Mouse (Mus musculus) stomach, embryonic 14.5 days (tissue): ENCODE measurements at regions not wholly inside any gene's neighbourhood (a gene's known extent, or its start where the extent isn't known, plus 50 kb on each side); places are given as distances from the start of the nearest gene placed in this dataset.

Experiments
- ATAC-seq: fragments of 200-750 bp; cut with Nextera tagmentation; 2 replicates; pipeline ENCODE4 v1.8.0; 2017; ENCODE audit warnings: low read depth, moderate TSS enrichment; ENCODE audit not compliant: insufficient number of reproducible peaks, insufficient read depth, low FRiP score
- H3K27ac ChIP-seq: fragments of 300-500 bp; sonication (generic); 2 replicates; pipeline ENCODE4 v1.5.1; 2014; ENCODE audit warnings: mild to moderate bottlenecking, low read length, moderate library complexity, mixed read lengths
- H3K27me3 ChIP-seq: fragments of 300-500 bp; sonication (generic); 2 replicates; pipeline ENCODE4 v1.6.1; 2014; ENCODE audit warnings: low read length, control low read depth, mixed read lengths; ENCODE audit not compliant: control insufficient read depth, insufficient read depth
- H3K36me3 ChIP-seq: fragments of 300-500 bp; sonication (generic); 2 replicates; pipeline ENCODE4 v1.6.1; 2014; ENCODE audit warnings: mild to moderate bottlenecking, control low read depth, low read length, moderate library complexity, mixed read lengths; ENCODE audit not compliant: control insufficient read depth, insufficient read depth
- H3K4me1 ChIP-seq: fragments of 300-500 bp; sonication (generic); 2 replicates; pipeline ENCODE4 v1.6.1; 2014; ENCODE audit warnings: low read length, control low read depth, mixed read lengths; ENCODE audit not compliant: control insufficient read depth, insufficient read depth
- H3K4me2 ChIP-seq: fragments of 300-500 bp; sonication (generic); replicated peaks from 2 replicates; pipeline ENCODE4 v1.6.1; 2014; ENCODE audit warnings: low read depth, low read length, control low read depth
- H3K4me3 ChIP-seq: fragments of 300-500 bp; sonication (generic); 2 replicates; pipeline ENCODE4 v1.5.1; 2014; ENCODE audit warnings: low read depth, low read length, control low read depth
- H3K9ac ChIP-seq: fragments of 300-500 bp; sonication (generic); replicated peaks from 2 replicates; pipeline ENCODE4 v1.6.1; 2014; ENCODE audit warnings: low read depth, mild to moderate bottlenecking, control low read depth, low read length, moderate library complexity, mixed read lengths
- H3K9me3 ChIP-seq: fragments of 300-500 bp; sonication (generic); 2 replicates; pipeline ENCODE4 v1.6.1; 2016; ENCODE audit warnings: low read depth, low read length, control low read depth; ENCODE audit not compliant: control insufficient read depth
- WGBS: fragments of 180-500 bp; shearing (Covaris S2); extraction: QIAGEN DNeasy Blood & Tissue Kit; methylation state at CpG from one replicate; pipeline ENCODE4 v1.1.7; 2014; 5-methylcytosine and 5-hydroxymethylcytosine counted together

- no peaks in the 10 kb centered on the region for H3K9me3 ChIP-seq
- H3K4me1 ChIP-seq: no peaks in the 10 kb centered on the region
- no peak overlapping the region for H3K4me2 ChIP-seq
- no peak for ATAC-seq
- no peaks in the 10 kb centered on the region for H3K27me3 ChIP-seq
- H3K27ac ChIP-seq: no peak overlapping the region
- no peak overlapping the region for H3K4me3 ChIP-seq
- H3K9ac ChIP-seq: no peak overlapping the region
- no peaks in the 10 kb centered on the region for H3K36me3 ChIP-seq
- 77% methylated on average over 2 of the region's 2 CpGs for WGBS
Measured at GRCm38 (mm10) chr2:115131746-115132145, 449.8 kb upstream of the BC052040 start.

DNA sequence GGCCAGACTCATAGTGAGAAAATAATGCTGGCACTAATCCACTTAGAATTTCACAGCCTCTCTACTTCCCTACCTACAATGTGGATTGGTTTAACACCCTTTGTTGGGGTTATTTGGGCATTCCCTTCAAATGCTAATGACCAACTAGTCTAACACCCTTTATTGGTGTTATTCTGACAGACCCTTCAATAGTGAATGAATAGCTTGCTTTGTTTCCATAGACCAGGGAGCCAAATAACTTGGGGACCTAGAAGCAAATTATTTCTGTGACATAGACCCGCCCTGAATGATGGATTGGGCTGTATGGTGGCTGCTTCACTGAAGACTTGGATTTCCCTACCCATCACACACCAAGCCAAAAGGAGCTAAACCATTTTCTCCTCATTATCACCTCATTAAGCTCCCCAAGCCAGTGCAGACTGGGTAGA is 449.3 kb upstream of the BC052040 start:
- no peaks in the 10 kb centered on the region for H3K36me3 ChIP-seq
- H3K9ac ChIP-seq: no peak overlapping the region
- no peaks in the 10 kb centered on the region for H3K27me3 ChIP-seq
- no peak overlapping the region for H3K4me2 ChIP-seq
- H3K4me1 ChIP-seq: no peaks in the 10 kb centered on the region
- H3K4me3 ChIP-seq: no peak overlapping the region
- H3K27ac ChIP-seq: no peak overlapping the region
- no peaks in the 10 kb centered on the region for H3K9me3 ChIP-seq
- 47% methylated on average over 1 of the region's 1 CpGs for WGBS
- ATAC-seq: no peak

DNA sequence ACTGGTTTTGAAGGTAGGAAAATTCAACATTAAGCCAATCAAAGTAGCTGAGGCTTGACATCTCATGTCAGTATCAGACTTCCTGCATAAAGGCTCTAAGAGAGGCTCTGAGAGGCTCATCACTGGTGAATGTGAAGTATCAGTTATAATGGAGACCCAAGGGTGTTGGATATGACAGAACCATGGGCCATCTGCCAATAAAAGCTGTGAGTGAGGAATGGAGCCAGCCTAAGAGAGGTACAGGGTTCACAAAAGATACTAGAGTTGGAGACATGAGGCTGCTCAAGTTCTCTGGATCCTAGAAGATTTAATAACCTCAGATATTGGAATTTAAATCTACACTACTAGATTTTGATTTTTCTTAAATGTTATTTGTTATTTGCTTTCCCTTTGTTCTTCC is 440.1 kb upstream of the BC052040 start:
- Histone ChIP-seq H3K4me3 (no peak overlapping the region), H3K36me3 (no peaks in the 10 kb centered on the region), H3K9me3 (no peaks in the 10 kb centered on the region), H3K27ac (no peak overlapping the region), H3K27me3 (no peaks in the 10 kb centered on the region), H3K9ac (no peak overlapping the region), H3K4me2 (no peak overlapping the region), H3K4me1 (no peaks in the 10 kb centered on the region)
- no peak for ATAC-seq

- Histone ChIP-seq H3K9me3 (no peaks in the 10 kb centered on the region), H3K4me1 (no peaks in the 10 kb centered on the region), H3K27ac (no peak overlapping the region), H3K4me3 (no peak overlapping the region), H3K27me3 (no peaks in the 10 kb centered on the region), H3K36me3 (no peaks in the 10 kb centered on the region), H3K4me2 (no peak overlapping the region), H3K9ac (no peak overlapping the region)
- ATAC-seq: no peak
- 46% methylated on average over 5 of the region's 5 CpGs for WGBS
Measured at GRCm38 (mm10) chr2:115172111-115172510, 409.4 kb upstream of the BC052040 start.

DNA sequence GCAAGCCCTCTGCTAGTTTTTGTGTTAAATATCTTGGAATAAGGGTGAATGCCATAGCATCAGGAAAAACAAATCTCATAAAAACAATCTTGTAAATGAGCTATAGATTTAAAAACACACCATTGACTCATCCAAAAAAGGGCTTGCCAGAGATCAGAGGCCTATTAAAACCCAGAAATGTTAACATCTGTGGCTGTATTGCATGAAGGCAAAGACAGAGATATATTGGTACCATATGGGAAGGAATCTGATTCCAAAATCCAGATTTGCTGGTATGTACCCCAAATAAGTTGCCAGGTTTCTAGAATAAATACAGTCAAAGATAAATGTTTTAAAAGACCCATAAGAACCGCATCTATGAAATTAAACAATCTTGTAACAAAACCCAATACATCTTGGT is 404.4 kb upstream of the BC052040 start:
- no peak for ATAC-seq
- H3K9ac ChIP-seq: no peak overlapping the region
- H3K27ac ChIP-seq: no peak overlapping the region
- no peaks in the 10 kb centered on the region for H3K4me1 ChIP-seq
- H3K36me3 ChIP-seq: no peaks in the 10 kb centered on the region
- H3K4me3 ChIP-seq: no peak overlapping the region
- H3K27me3 ChIP-seq: no peaks in the 10 kb centered on the region
- no peak overlapping the region for H3K4me2 ChIP-seq
- 51% methylated on average over 1 of the region's 1 CpGs for WGBS
- H3K9me3 ChIP-seq: no peaks in the 10 kb centered on the region

- Histone ChIP-seq H3K9ac (no peak overlapping the region), H3K9me3 (no peaks in the 10 kb centered on the region), H3K4me2 (no peak overlapping the region), H3K36me3 (no peaks in the 10 kb centered on the region), H3K4me3 (no peak overlapping the region), H3K4me1 (no peaks in the 10 kb centered on the region), H3K27ac (no peak overlapping the region), H3K27me3 (no peaks in the 10 kb centered on the region)
- WGBS: 68% methylated on average over 1 of the region's 1 CpGs
- ATAC-seq: no peak
Measured at GRCm38 (mm10) chr2:115177896-115178295, 403.6 kb upstream of the BC052040 start.

GRCm38 (mm10) chr2:115211191-115211590 is 370.3 kb upstream of the BC052040 start:
- no peak for ATAC-seq
- H3K27ac ChIP-seq: no peak overlapping the region
- no peaks in the 10 kb centered on the region for H3K36me3 ChIP-seq
- H3K27me3 ChIP-seq: no peaks in the 10 kb centered on the region
- H3K9me3 ChIP-seq: no peaks in the 10 kb centered on the region
- no peak overlapping the region for H3K4me2 ChIP-seq
- no peak overlapping the region for H3K9ac ChIP-seq
- no peak overlapping the region for H3K4me3 ChIP-seq
- H3K4me1 ChIP-seq: peaks cover 6% of the 10 kb centered on the region; the same call in 1 of the 2 replicates

DNA sequence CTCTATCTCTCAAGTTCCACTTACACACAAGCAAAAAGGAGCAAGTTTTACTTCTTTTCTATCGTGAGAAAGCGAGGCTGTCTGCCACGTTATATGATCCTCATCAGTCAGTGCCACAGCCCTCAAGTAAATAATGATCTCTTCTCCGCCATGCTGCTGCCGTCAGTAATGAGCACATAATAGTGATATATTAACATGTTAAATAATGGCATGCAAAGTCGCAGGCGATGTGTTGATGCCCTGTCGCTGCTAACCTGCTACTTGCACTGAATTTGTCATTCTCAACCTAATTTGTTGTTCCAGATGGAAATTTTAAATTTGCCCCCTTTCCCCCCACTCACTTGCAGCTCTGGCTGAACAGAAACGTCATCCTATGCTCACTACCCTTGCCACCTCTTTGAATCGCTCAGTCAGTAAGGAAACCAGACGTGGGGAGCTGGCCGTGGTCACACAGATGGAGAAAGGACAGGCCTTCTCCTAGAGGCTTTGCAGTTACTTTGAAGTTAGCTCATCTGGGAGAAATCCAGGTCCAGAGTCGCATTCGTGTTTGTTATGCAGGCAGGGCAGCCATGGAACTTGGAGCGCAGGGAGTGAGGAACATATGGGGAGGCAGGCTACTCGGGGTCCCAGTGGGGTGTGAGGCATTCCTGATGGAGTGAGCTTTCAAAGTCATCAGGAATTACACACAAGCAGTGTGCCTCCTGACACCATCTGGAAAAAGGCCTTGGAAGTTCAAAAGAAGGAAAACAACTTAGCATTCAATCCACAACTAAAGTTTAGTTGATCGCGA is 368.1 kb upstream of the BC052040 start:
- H3K27ac ChIP-seq: peak overlapping the region; percentile 33; the same call in 1 of the 2 replicates
- no peak overlapping the region for H3K4me2 ChIP-seq
- 28% methylated on average over 18 of the region's 18 CpGs for WGBS
- no peak overlapping the region for H3K9ac ChIP-seq
- H3K27me3 ChIP-seq: no peaks in the 10 kb centered on the region
- H3K4me3 ChIP-seq: no peak overlapping the region
- no peaks in the 10 kb centered on the region for H3K9me3 ChIP-seq
- H3K4me1 ChIP-seq: peaks cover 6% of the 10 kb centered on the region; the same call in 1 of the 2 replicates
- H3K36me3 ChIP-seq: no peaks in the 10 kb centered on the region
- no peak for ATAC-seq

DNA sequence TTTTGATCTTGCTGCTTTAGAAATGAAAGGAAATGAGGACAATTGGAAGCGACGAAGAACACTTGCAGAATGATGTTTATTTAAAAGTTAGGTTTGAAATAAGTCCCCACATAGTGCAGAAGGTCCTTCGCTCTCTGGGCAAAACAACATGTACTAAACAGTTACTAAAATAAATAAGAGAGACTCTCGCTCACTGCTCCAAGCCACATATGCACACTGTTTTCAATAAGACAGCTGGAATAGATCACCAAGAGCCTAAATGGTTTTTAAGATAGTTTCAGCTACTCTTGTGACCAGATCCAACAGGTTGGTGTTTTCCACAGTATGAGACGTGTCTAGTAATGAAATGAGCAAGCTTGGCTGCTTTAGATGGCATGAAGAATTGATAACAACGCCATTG is 367.2 kb upstream of the BC052040 start:
- Histone ChIP-seq H3K4me1 (peaks cover 6% of the 10 kb centered on the region; the same call in 1 of the 2 replicates), H3K9ac (no peak overlapping the region), H3K4me3 (no peak overlapping the region), H3K27ac (peak overlapping the region; percentile 33; the same call in 1 of the 2 replicates), H3K4me2 (no peak overlapping the region), H3K27me3 (no peaks in the 10 kb centered on the region), H3K36me3 (no peaks in the 10 kb centered on the region), H3K9me3 (no peaks in the 10 kb centered on the region)
- 45% methylated on average over 6 of the region's 6 CpGs for WGBS
- ATAC-seq: no peak
